Mouse (Mus musculus) neural tube, embryonic 12.5 days (tissue): ENCODE data around the gene P2ry12. TPM values are rescaled to one million over a fixed set of nuclear protein-coding genes. Genes with fewer than 3 reads are reported as not detected.
A peak's percentile ranks its signal among the peaks of the same experiment; 100 is the strongest.

Source experiments
- ATAC-seq: fragments of 200-750 bp; cut with Nextera tagmentation; 2 replicates; pipeline ENCODE4 v1.8.0; 2017; ENCODE audit warnings: low read depth, mild to moderate bottlenecking, moderate TSS enrichment, moderate library complexity; ENCODE audit not compliant: low FRiP score
- H3K27ac ChIP-seq: fragments of 300-500 bp; sonication (generic); 2 replicates; pipeline ENCODE4 v1.5.1; 2016
- H3K27me3 ChIP-seq: fragments of 300-500 bp; sonication (generic); replicated peaks from 2 replicates; pipeline ENCODE4 v1.6.1; 2016; ENCODE audit warnings: mild to moderate bottlenecking
- H3K36me3 ChIP-seq: fragments of 300-500 bp; sonication (generic); 2 replicates; pipeline ENCODE4 v1.6.1; 2016; ENCODE audit warnings: mild to moderate bottlenecking
- H3K4me1 ChIP-seq: fragments of 300-500 bp; sonication (generic); 2 replicates; pipeline ENCODE4 v1.6.1; 2016
- H3K4me2 ChIP-seq: fragments of 300-500 bp; sonication (generic); replicated peaks from 2 replicates; pipeline ENCODE4 v1.6.1; 2016; ENCODE audit warnings: mild to moderate bottlenecking
- H3K4me3 ChIP-seq: fragments of 300-500 bp; sonication (generic); 2 replicates; pipeline ENCODE4 v1.5.1; 2016
- H3K9ac ChIP-seq: fragments of 300-500 bp; sonication (generic); 2 replicates; pipeline ENCODE4 v1.6.1; 2016; ENCODE audit warnings: mild to moderate bottlenecking
- H3K9me3 ChIP-seq: fragments of 300-500 bp; sonication (generic); 2 replicates; pipeline ENCODE4 v1.6.1; 2016; ENCODE audit warnings: mild to moderate bottlenecking
- WGBS: fragments of 180-500 bp; shearing (Covaris S2); methylation state at CpG from one replicate; pipeline ENCODE4 v1.1.7; 2016; 5-methylcytosine and 5-hydroxymethylcytosine counted together
- polyA plus RNA-seq: library from polyadenylated mRNA; unstranded; fragments of >200 nt; fragmentation: Nextera tagmentation; extraction: Ambion mirVana; gene quantifications from 2 replicates; pipeline ENCODE4 v1.2.1, GENCODE M21; 2016

Gene P2ry12
- 4.5 and 5.4 TPM in 2 replicates for polyA plus RNA-seq

DNA sequence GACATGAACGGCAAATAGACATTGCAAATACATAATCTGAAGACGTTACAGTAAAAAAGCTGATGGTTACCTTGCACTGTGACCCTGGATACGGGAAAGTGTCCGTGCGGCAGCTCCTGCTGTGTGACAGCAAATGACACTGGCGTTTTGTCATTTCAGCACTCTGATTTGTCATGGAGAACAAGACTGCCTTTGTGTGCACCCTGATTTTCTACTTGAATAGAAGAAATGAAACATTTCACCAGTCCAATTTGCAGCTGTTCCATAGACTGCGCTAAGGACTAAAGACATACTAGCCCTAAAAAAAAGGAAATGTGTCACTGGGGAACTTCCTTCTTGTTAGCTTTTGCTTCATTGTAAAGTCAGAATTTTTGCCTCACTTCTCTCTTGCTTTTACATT, at the start of gene P2ry12:
P2ry12 (minus strand) TSS at position 168 of the 400 bp plus-strand sequence.
- 15% methylated on average over 7 of the region's 7 CpGs for WGBS
- peak; percentile 52 for ATAC-seq
- Histone ChIP-seq H3K27ac (no peak within 1 kb of the TSS), H3K9me3 (no peaks in the 10 kb centered on the region), H3K4me3 (no peak within 1 kb of the TSS), H3K4me2 (peak within 1 kb of the TSS; percentile 34), H3K4me1 (peaks cover 6% of the 10 kb centered on the region; the same call in 1 of the 2 replicates), H3K9ac (no peak within 1 kb of the TSS), H3K27me3 (no peaks in the 10 kb centered on the region), H3K36me3 (0 out of 2 replicates have a peak, but pooled peaks cover 3% of the 10 kb centered on the region)

DNA sequence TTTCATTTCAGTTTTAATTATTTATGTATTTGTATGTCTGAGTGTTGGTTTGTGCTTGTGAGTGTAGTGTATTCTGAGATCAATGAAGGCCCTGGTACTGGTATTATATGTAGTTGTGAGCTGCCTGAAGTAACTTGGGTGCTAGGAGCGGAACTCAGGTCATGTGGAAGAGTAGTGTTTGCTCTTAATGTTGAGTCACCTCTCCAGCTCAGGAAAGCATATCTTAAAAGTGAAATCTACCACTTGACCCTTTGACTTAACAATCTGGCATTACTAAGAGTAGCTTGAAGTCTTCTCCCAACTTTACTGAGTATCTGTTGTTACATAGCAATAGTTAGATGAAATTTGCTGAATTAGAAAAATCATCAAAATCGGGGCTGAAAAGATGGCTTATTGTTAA, 42.8 kb upstream of the P2ry12 start:
- H3K9me3 ChIP-seq = no peaks in the 10 kb centered on the region

GRCm38 (mm10) chr3:59304944-59305343, 42.3 kb upstream of the P2ry12 start:
- Histone ChIP-seq H3K4me1 (no peaks in the 10 kb centered on the region), H3K4me2 (no peak overlapping the region), H3K9me3 (no peaks in the 10 kb centered on the region), H3K36me3 (no peaks in the 10 kb centered on the region), H3K27me3 (no peaks in the 10 kb centered on the region), H3K27ac (no peak overlapping the region), H3K4me3 (no peak overlapping the region), H3K9ac (no peak overlapping the region)
- ATAC-seq = no peak
- 92% methylated on average over 5 of the region's 5 CpGs for WGBS

More for the DNA sequence above, 42.8 kb upstream of the P2ry12 start:
- H3K4me1 ChIP-seq = no peaks in the 10 kb centered on the region
- no peak overlapping the region for H3K27ac ChIP-seq
- WGBS = 94% methylated on average over 2 of the region's 2 CpGs
- no peaks in the 10 kb centered on the region for H3K27me3 ChIP-seq
- H3K4me2 ChIP-seq = no peak overlapping the region
- no peak overlapping the region for H3K9ac ChIP-seq
- no peaks in the 10 kb centered on the region for H3K36me3 ChIP-seq
- ATAC-seq = no peak
- no peak overlapping the region for H3K4me3 ChIP-seq

- no peak overlapping the region for H3K27ac ChIP-seq
- 87% methylated on average over 16 of the region's 16 CpGs for WGBS
- no peaks in the 10 kb centered on the region for H3K4me1 ChIP-seq
- no peaks in the 10 kb centered on the region for H3K27me3 ChIP-seq
- H3K36me3 ChIP-seq = no peaks in the 10 kb centered on the region
- no peak overlapping the region for H3K4me3 ChIP-seq
- no peaks in the 10 kb centered on the region for H3K9me3 ChIP-seq
- ATAC-seq = no peak
- H3K4me2 ChIP-seq = no peak overlapping the region
- H3K9ac ChIP-seq = no peak overlapping the region
Observed at GRCm38 (mm10) chr3:59297653-59298052, 35.0 kb upstream of the P2ry12 start.

DNA sequence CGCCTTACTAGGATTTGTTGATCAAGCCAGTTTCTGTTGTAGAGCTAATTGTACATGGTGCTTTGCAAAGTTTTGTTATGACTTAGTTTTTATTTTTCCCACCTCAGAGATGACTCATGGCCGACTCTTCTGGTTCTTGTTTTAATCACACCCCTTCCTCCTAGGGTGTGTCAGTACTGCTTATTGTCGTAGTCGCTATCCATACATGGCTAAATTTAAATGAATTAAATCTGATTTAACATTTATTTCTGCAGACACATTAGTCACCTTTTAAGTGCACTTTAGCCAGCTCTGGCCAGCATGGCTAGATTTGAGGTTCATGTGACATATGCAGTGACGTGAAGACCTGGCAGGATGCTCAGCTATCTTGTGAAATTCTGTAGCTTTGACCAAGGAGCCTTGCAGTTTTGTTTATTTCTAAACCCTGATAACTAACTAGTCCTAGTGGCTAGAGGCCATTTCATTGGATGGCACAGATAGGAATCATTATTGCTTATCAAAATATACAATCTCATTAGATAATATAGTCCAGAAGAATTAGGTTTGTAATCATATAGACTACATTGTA, 34.0 kb upstream of the P2ry12 start:
- Histone ChIP-seq H3K27me3 (no peaks in the 10 kb centered on the region), H3K9me3 (no peaks in the 10 kb centered on the region), H3K36me3 (no peaks in the 10 kb centered on the region), H3K4me3 (no peak overlapping the region), H3K9ac (no peak overlapping the region), H3K27ac (no peak overlapping the region), H3K4me1 (no peaks in the 10 kb centered on the region), H3K4me2 (no peak overlapping the region)
- WGBS = 92% methylated on average over 5 of the region's 5 CpGs
- no peak for ATAC-seq

- Histone ChIP-seq H3K27ac (no peak overlapping the region), H3K4me1 (no peaks in the 10 kb centered on the region), H3K4me3 (no peak overlapping the region), H3K27me3 (no peaks in the 10 kb centered on the region), H3K36me3 (no peaks in the 10 kb centered on the region), H3K4me2 (no peak overlapping the region), H3K9ac (no peak overlapping the region), H3K9me3 (no peaks in the 10 kb centered on the region)
- no peak for ATAC-seq
- 89% methylated on average over 16 of the region's 16 CpGs for WGBS
Observed at GRCm38 (mm10) chr3:59295699-59296562, 33.3 kb upstream of the P2ry12 start.

GRCm38 (mm10) chr3:59293437-59294199, 30.9 kb upstream of the P2ry12 start:
- Histone ChIP-seq H3K4me3 (no peak overlapping the region), H3K4me2 (no peak overlapping the region), H3K27me3 (no peaks in the 10 kb centered on the region), H3K27ac (no peak overlapping the region), H3K9me3 (no peaks in the 10 kb centered on the region), H3K4me1 (no peaks in the 10 kb centered on the region), H3K9ac (no peak overlapping the region), H3K36me3 (no peaks in the 10 kb centered on the region)
- WGBS = 78% methylated on average over 5 of the region's 5 CpGs
- ATAC-seq = no peak

DNA sequence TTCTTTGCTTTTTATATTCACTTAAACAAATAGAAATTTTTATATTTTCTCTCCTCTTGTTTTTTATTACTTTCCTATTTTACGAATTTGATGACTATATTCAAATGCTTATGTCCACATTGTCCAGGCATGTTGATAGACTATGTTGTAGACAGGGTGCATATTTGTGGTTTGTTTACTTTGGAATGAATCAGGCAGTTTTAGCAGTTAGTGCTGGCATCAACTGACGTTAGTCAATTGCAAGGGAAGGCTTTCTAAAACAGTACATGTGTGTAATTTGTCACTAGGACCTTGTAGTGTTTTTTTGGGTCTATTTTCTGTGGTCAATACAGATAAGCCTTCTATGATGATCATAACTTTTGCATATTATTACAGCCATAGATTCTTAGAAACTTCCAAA, 27.9 kb upstream of the P2ry12 start:
- Histone ChIP-seq H3K4me3 (no peak overlapping the region), H3K27me3 (no peaks in the 10 kb centered on the region), H3K36me3 (no peaks in the 10 kb centered on the region), H3K9me3 (no peaks in the 10 kb centered on the region), H3K4me2 (no peak overlapping the region), H3K4me1 (no peaks in the 10 kb centered on the region), H3K27ac (no peak overlapping the region), H3K9ac (no peak overlapping the region)
- 77% methylated on average over 2 of the region's 2 CpGs for whole genome bisulfite sequencing
- no peak for ATAC-seq

GRCm38 (mm10) chr3:59278620-59279019, 15.9 kb upstream of the P2ry12 start:
- Histone ChIP-seq H3K4me2 (no peak overlapping the region), H3K9me3 (no peaks in the 10 kb centered on the region), H3K27me3 (no peaks in the 10 kb centered on the region), H3K4me3 (no peak overlapping the region), H3K36me3 (no peaks in the 10 kb centered on the region), H3K9ac (no peak overlapping the region), H3K27ac (no peak overlapping the region), H3K4me1 (peaks cover 7% of the 10 kb centered on the region; the same call in 1 of the 2 replicates)
- ATAC-seq = no peak

GRCm38 (mm10) chr3:59278254-59278533, 15.5 kb upstream of the P2ry12 start:
- no peak for ATAC-seq
- WGBS = 86% methylated on average over 3 of the region's 3 CpGs
- H3K4me3 ChIP-seq = no peak overlapping the region

DNA sequence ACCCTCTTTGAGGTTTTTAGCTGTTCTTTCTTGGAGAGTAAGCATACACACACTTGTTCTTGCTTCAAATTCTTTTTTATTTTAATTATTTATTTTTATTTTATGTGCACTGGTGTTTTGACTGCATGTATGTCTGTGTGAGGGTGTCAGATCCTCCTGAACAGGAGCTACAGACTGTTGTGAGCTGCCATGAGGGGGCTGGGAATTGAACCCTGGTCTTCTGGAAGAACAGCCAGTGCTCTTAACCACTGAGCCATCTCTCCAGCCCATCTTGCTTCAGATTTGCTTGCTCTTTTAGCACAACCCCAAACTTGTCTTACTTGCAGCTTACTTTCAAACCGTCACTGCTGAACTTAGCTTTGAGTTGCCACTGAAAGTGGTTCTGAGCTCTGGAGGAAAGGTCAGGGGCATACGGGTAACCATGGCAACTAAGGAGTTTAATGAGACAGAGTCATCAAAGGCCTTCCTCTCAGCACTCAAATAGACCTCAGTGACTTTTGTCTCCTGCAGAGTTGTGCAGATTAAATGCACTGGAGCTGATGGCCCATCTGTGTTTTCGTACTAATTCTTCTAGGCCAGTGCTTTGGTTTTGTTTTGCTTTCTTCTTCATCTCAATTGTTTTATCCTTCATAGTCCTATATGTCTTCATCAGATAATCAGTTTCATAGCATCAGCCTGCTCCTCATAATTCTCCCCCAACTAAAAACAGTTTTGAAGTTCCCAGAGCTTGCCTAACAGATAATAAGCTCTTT, 15.0 kb upstream of the P2ry12 start:
- H3K27ac ChIP-seq = no peak overlapping the region
- H3K4me1 ChIP-seq = peaks cover 7% of the 10 kb centered on the region; the same call in 1 of the 2 replicates
- H3K4me2 ChIP-seq = no peak overlapping the region
- H3K36me3 ChIP-seq = no peaks in the 10 kb centered on the region
- 7% methylated on average over 3 of the region's 3 CpGs for WGBS
- H3K9me3 ChIP-seq = no peaks in the 10 kb centered on the region
- peak; percentile 56; the same call in 1 of the 2 replicates for ATAC-seq
- no peak overlapping the region for H3K4me3 ChIP-seq
- no peak overlapping the region for H3K9ac ChIP-seq
- H3K27me3 ChIP-seq = no peaks in the 10 kb centered on the region

More at GRCm38 (mm10) chr3:59278254-59278533, 15.5 kb upstream of the P2ry12 start:
- no peaks in the 10 kb centered on the region for H3K9me3 ChIP-seq
- H3K27ac ChIP-seq = no peak overlapping the region
- no peak overlapping the region for H3K4me2 ChIP-seq
- H3K27me3 ChIP-seq = no peaks in the 10 kb centered on the region
- no peaks in the 10 kb centered on the region for H3K36me3 ChIP-seq
- peaks cover 7% of the 10 kb centered on the region; the same call in 1 of the 2 replicates for H3K4me1 ChIP-seq
- no peak overlapping the region for H3K9ac ChIP-seq

DNA sequence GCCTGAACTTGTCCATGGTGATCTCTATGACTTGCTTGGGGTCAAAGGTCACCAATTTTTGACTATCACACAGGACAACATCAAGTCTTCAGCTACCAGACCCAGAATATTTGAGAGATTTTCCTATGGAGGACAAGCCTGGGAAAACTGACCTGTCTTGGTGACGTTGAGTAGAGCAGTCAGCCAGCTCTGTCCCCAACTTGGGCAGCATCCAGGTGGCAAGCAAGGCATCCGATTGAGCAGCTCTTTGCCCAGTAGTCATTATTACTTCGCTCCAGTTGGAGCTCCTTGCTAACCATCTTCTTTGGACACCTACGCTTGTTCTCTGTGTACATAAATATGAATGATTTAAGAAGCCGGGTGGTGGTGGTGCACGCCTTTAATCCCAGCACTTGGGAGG, 8.1 kb upstream of the P2ry12 start:
- H3K27me3 ChIP-seq = no peaks in the 10 kb centered on the region
- H3K4me2 ChIP-seq = no peak overlapping the region
- H3K4me1 ChIP-seq = no peaks in the 10 kb centered on the region
- WGBS = 93% methylated on average over 6 of the region's 6 CpGs
- no peaks in the 10 kb centered on the region for H3K36me3 ChIP-seq
- H3K9ac ChIP-seq = no peak overlapping the region
- H3K4me3 ChIP-seq = no peak overlapping the region
- no peak for ATAC-seq
- H3K27ac ChIP-seq = no peak overlapping the region
- no peaks in the 10 kb centered on the region for H3K9me3 ChIP-seq
